Mouse (Mus musculus) cerebellum, adult 2 months (tissue): ENCODE data around the gene Inpp5a. TPM values are rescaled to one million over a fixed set of nuclear protein-coding genes. Genes with fewer than 3 reads are reported as not detected.

ENCODE experiments used
- DNase-seq, 2 experiments: peaks; one replicate each; pipeline ENCODE4 v3.0.0; 2021
- H3K27ac ChIP-seq: fragments of 200-500 bp; 2 replicates; pipeline ENCODE4 v1.5.1; 2012; ENCODE audit warnings: low read length, control low read depth, inconsistent platforms; ENCODE audit not compliant: insufficient read depth
- H3K27me3 ChIP-seq: fragments of 200-500 bp; 2 replicates; pipeline ENCODE4 v1.6.1; 2012; ENCODE audit warnings: inconsistent platforms, mild to moderate bottlenecking, low read length, moderate library complexity; ENCODE audit not compliant: control insufficient read depth, insufficient read depth
- H3K4me1 ChIP-seq: fragments of 200-500 bp; 2 replicates; pipeline ENCODE4 v1.6.1; 2011; ENCODE audit warnings: low read length; ENCODE audit not compliant: control insufficient read depth, insufficient read depth
- H3K4me3 ChIP-seq: fragments of 200-500 bp; replicated peaks from 2 replicates; pipeline ENCODE3; 2011; ENCODE audit warnings: mild to moderate bottlenecking, low read depth, low read length, control low read depth; ENCODE audit not compliant: insufficient read depth
- CTCF ChIP-seq: fragments of 200-500 bp; IDR thresholded peaks from 2 replicates; pipeline ENCODE4 v1.5.1; 2011; ENCODE audit warnings: low read depth, mild to moderate bottlenecking, control low read depth, low read length, moderate library complexity, borderline replicate concordance; ENCODE audit not compliant: insufficient read depth
- POLR2A ChIP-seq: fragments of 200-500 bp; IDR thresholded peaks from 2 replicates; pipeline ENCODE4 v1.6.1; 2011; ENCODE audit warnings: low read length, control low read depth, borderline replicate concordance; ENCODE audit not compliant: insufficient read depth
- WGBS: fragments of 180-500 bp; shearing (Covaris S2); methylation state at CpG from one replicate; pipeline ENCODE4 v1.1.7; 2018; 5-methylcytosine and 5-hydroxymethylcytosine counted together
- polyA plus RNA-seq: library from polyadenylated mRNA; depleted of rRNA; stranded (reverse); fragments of >200 nt; gene quantifications from 2 replicates; pipeline ENCODE4 v1.2.3, GENCODE M21; 2012

Gene Inpp5a
- polyA plus RNA-seq, 1 experiment, result 164 TPM

GRCm38 (mm10) chr7:139515959-139516660, 127.2 kb downstream of the Inpp5a start:
- H3K4me3 ChIP-seq, result no peak overlapping the region
- DNase-seq, result no peak
- WGBS, result 90% methylated on average over 13 of the region's 13 CpGs
- TF ChIP-seq POLR2A, result no peak
- H3K27me3 ChIP-seq, result no peaks in the 10 kb centered on the region
- peaks cover 18% of the 10 kb centered on the region for H3K4me1 ChIP-seq
- no peak overlapping the region for H3K27ac ChIP-seq

DNA sequence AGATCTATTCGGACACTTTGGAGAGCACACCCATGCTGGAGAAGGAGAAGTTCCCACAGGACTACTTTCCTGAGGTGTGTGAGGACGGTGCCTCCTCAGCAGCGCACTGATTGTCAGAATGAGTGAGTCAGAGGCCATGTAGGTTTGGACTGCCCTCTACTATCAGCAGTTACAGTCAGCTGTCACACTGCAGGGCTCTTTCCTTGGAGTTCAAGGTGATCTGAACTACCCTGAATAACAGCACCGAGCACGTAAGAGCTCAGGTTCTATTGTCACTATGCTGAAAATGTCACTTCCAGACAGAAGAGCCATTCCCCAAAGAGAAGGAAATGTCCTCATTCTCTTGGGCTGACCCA, 127.7 kb downstream of the Inpp5a start:
- no peak for DNase-seq
- TF ChIP-seq CTCF (no peak), POLR2A (no peak)
- H3K27me3 ChIP-seq, result no peaks in the 10 kb centered on the region
- H3K27ac ChIP-seq, result no peak overlapping the region
- H3K4me3 ChIP-seq, result no peak overlapping the region
- peaks cover 18% of the 10 kb centered on the region for H3K4me1 ChIP-seq
- 87% methylated on average over 5 of the region's 5 CpGs for WGBS

DNA sequence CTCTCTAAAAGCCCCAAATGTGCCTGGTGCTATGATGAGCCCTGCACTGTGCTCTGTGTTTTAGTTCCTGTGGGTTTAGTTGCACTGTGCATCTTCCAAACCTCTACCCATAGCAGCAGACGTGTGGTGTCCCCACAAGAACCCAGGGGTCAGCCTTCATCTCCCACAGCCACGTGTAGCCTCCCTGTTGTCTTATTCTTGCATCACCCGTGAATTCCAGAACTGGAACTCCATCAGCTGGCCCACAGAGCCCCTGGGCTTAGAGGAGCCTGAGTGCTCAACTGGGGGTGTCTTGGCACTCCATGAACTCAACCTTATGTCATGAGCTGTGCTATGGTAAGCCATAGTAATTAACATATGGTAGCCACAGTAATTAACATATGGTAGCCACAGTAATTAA, 129.4 kb downstream of the Inpp5a start:
- 16% methylated on average over 3 of the region's 3 CpGs for WGBS
- H3K4me3 ChIP-seq, result no peak overlapping the region
- peaks cover 18% of the 10 kb centered on the region for H3K4me1 ChIP-seq
- TF ChIP-seq CTCF, result no peak
- TF ChIP-seq POLR2A, result no peak
- no peak overlapping the region for H3K27ac ChIP-seq
- DNase-seq, result no peak
- no peaks in the 10 kb centered on the region for H3K27me3 ChIP-seq

DNA sequence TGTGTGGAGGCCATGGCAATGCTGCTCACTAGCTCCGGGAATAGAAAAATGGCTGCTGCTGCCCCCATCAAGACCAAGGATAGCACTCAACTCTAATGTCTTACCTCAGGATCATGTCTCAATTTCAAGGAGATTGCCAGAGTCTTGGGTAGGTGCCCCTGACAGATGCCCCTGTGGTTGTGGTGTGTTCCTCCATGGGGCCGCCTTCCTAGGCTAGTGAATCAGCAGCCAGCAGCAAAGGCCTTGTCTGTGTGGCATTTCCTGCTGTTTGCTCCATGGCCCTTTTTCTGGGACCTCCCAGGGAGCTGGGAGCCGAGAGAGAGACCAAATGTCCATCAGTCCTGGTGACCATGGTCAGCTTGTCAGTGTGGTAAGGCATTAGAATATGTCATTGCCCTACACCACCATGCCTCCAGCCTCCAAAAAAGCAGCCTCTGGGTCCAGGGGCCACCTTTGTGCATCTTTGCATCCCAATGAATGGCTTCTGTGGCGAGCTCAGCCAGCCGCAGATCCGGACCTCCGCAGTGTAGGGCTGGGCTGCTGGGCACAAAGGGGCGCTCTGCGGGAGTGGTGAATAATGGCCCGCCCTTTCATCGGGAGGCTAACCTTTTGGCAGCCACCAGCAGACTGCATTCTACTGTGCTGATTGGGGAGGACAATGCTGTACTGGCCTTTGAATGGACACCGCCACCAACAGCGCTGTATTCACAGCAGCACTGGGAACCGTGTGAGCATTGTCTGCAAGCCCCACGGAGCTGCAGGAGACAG, 139.6 kb downstream of the Inpp5a start:
- H3K4me1 ChIP-seq, result peaks cover 11% of the 10 kb centered on the region; the same call in 1 of the 2 replicates
- H3K4me3 ChIP-seq, result no peak overlapping the region
- 40% methylated on average over 15 of the region's 15 CpGs for WGBS
- DNase-seq, result peak in 1 of 2 experiments; percentile 39
- no peak for TF ChIP-seq POLR2A
- TF ChIP-seq CTCF, result no peak
- H3K27ac ChIP-seq, result no peak overlapping the region
- no peaks in the 10 kb centered on the region for H3K27me3 ChIP-seq

- no peak for TF ChIP-seq POLR2A
- TF ChIP-seq CTCF, result no peak
- H3K27me3 ChIP-seq, result no peaks in the 10 kb centered on the region
- no peak for DNase-seq
Observed at GRCm38 (mm10) chr7:139529208-139529607, 140.3 kb downstream of the Inpp5a start.

DNA sequence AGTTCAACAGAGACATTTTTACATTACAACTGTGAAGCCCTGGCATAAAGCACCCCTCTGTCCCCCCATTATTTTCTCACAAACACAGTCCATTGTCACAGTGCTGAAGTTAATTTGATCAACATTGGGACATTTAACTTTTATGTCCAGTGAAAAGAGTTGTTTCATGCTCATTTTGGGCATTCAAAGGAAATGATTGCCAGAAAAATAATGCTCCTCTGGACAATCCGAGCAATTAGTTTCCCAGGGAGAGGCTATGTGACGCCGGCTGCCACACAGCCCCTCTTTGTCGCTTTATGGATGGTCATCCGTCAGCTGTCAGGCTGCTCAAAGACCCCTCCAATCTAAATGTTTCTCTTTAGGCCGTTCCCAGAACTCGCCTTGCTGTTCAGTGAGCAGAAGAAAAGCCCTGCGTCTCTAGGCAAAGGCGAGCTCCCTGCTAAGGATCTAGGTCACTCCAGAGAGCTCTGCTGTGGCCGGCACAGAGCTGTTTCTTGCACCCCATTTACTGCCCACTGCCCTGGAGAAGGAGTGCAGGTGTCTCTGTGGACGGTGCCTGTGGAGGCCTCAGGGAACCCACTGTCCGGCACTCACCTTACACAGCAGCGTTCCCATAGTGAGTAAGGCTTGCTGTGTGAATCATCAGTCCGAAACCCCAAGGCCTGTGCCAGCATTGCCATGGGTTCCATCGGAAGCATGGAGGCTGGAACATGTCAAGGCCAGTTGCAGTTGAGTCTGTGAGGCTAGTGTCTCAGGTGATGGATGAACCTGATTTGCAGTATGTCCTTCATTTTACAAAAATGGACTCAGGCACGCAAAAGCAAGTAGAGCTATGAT, 141.9 kb downstream of the Inpp5a start:
- H3K27me3 ChIP-seq, result no peaks in the 10 kb centered on the region
- no peak overlapping the region; the same call in 1 of the 2 replicates for H3K27ac ChIP-seq
- H3K4me3 ChIP-seq, result no peak overlapping the region
- no peak for DNase-seq
- peaks cover 15% of the 10 kb centered on the region for H3K4me1 ChIP-seq
- 47% methylated on average over 16 of the region's 16 CpGs for WGBS
- TF ChIP-seq POLR2A, result no peak
- no peak for TF ChIP-seq CTCF

More at GRCm38 (mm10) chr7:139529208-139529607, 140.3 kb downstream of the Inpp5a start:
- H3K4me1 ChIP-seq, result peaks cover 11% of the 10 kb centered on the region; the same call in 1 of the 2 replicates
- no peak overlapping the region for H3K27ac ChIP-seq
- no peak overlapping the region for H3K4me3 ChIP-seq

DNA sequence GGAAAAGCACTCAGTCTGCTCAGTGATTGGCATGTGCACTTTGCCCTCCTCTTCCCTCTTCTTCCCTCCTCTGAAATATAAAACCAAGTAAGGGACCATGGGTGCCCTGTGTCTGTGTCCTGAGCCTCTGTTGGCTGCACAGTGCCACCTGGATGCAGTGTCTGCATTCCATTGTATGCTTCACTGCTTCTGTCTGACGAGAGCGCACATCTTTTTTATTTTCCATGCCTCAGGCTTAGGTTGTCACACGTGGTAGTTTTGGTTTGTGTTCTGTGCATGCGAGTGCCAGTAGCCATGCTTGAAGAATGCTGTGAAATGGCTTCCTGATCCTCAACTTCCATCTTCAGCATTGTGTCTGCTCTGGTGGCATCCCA, 142.5 kb downstream of the Inpp5a start:
- TF ChIP-seq CTCF, result no peak
- no peak for TF ChIP-seq POLR2A
- H3K27me3 ChIP-seq, result no peaks in the 10 kb centered on the region
- DNase-seq, result no peak
- 69% methylated on average over 4 of the region's 4 CpGs for WGBS
- no peak overlapping the region for H3K4me3 ChIP-seq
- peaks cover 16% of the 10 kb centered on the region for H3K4me1 ChIP-seq
- no peak overlapping the region for H3K27ac ChIP-seq
